Mouse (Mus musculus) midbrain, embryonic 10.5 days (tissue): ENCODE data around the gene Dync2li1. TPM values are rescaled to one million over a fixed set of nuclear protein-coding genes. Genes with fewer than 3 reads are reported as not detected.

Experiments
- DNase-seq: peaks from one replicate; pipeline ENCODE4 v3.0.0-alpha.2; 2017; ENCODE audit warnings: low spot score
- H3K27ac ChIP-seq: fragments of 300-500 bp; sonication (generic); replicated peaks from 2 replicates; pipeline ENCODE4 v1.5.1; 2016; ENCODE audit warnings: mild to moderate bottlenecking
- H3K27me3 ChIP-seq: fragments of 300-500 bp; sonication (generic); 2 replicates; pipeline ENCODE4 v1.6.1; 2016; ENCODE audit warnings: low read depth, mild to moderate bottlenecking; ENCODE audit not compliant: poor library complexity, severe bottlenecking
- H3K36me3 ChIP-seq: fragments of 300-500 bp; sonication (generic); 2 replicates; pipeline ENCODE4 v1.6.1; 2016; ENCODE audit warnings: mild to moderate bottlenecking, moderate library complexity
- H3K4me1 ChIP-seq: fragments of 300-500 bp; sonication (generic); 2 replicates; pipeline ENCODE4 v1.6.1; 2016
- H3K4me3 ChIP-seq: fragments of 300-500 bp; sonication (generic); 2 replicates; pipeline ENCODE4 v1.5.1; 2016; ENCODE audit warnings: mild to moderate bottlenecking, moderate library complexity
- H3K9me3 ChIP-seq: fragments of 300-500 bp; sonication (generic); replicated peaks from 2 replicates; pipeline ENCODE4 v1.6.1; 2016; ENCODE audit warnings: mild to moderate bottlenecking
- WGBS: fragments of 180-500 bp; shearing (Covaris S2); methylation state at CpG from one replicate; pipeline ENCODE4 v1.1.7; 2016; 5-methylcytosine and 5-hydroxymethylcytosine counted together
- polyA plus RNA-seq: library from polyadenylated mRNA; unstranded; fragments of >200 nt; fragmentation: Nextera tagmentation; extraction: Ambion mirVana; gene quantifications from 2 replicates; pipeline ENCODE4 v1.2.1, GENCODE M21; 2016

Dync2li1 gene
- polyA plus RNA-seq, 1 experiment from 2014 or later = 30.9 TPM

DNA sequence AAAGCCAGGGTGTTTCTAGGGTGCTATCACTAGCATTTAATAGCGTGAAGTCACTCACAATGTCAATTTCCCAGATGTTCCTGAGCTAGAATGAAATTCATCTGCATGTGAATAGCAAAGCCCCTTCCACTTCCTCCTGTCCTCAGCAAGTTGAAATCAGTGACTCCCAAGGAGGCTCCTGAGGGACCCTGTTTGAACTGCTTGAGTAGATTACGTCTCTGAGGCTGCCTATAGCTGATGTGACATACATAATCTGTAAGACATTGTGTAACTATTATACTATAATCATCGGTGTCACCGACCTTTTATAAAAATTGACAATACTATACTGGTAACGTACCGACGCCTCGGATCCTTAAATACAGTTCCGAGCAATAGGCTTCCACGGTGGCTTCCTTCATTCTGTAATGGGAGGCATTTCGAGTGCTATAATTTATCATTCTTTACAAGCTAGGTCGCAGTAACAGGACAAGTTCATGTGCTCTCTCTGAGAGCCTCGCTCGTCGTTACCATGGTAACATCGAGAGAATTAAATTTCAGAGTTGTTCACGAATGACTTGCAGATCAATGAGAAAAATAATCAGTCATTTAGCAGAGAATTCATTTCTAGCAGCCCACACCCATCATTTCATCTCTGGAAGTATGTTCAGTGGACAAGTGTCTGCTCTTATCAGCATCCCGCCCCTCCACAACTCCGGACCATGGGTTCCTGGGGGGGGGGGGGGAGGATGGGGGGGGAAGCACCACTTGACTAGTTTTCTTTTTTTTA is 30.5 kb downstream of the Dync2li1 start:
- H3K4me3 ChIP-seq = no peak overlapping the region
- H3K27ac ChIP-seq = no peak overlapping the region
- 84% methylated on average over 19 of the region's 19 CpGs for WGBS
- H3K9me3 ChIP-seq = no peaks in the 10 kb centered on the region
- H3K36me3 ChIP-seq = no peaks in the 10 kb centered on the region; the same call in 1 of the 2 replicates
- DNase-seq = no peak
- peaks cover 11% of the 10 kb centered on the region for H3K4me1 ChIP-seq
- no peaks in the 10 kb centered on the region for H3K27me3 ChIP-seq

DNA sequence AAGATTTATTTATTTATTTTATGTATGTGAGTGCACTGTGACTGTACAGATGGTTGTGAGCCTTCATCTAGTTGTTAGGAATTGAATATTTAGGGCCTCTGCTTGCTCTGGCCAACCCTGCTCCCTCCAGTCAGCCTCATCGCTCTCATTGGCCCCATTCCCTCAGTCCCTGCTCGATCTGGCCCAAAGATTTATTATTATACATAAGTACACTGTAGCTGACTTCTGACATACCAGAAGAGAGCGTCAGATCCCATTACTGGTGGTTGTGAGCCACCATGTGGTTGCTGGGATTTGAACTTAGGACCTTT is 31.1 kb downstream of the Dync2li1 start:
- Histone ChIP-seq H3K9me3 (no peaks in the 10 kb centered on the region), H3K4me3 (no peak overlapping the region), H3K36me3 (no peaks in the 10 kb centered on the region; the same call in 1 of the 2 replicates), H3K27ac (no peak overlapping the region), H3K27me3 (no peaks in the 10 kb centered on the region), H3K4me1 (peaks cover 11% of the 10 kb centered on the region)
- WGBS = 89% methylated on average over 3 of the region's 3 CpGs
- no peak for DNase-seq

DNA sequence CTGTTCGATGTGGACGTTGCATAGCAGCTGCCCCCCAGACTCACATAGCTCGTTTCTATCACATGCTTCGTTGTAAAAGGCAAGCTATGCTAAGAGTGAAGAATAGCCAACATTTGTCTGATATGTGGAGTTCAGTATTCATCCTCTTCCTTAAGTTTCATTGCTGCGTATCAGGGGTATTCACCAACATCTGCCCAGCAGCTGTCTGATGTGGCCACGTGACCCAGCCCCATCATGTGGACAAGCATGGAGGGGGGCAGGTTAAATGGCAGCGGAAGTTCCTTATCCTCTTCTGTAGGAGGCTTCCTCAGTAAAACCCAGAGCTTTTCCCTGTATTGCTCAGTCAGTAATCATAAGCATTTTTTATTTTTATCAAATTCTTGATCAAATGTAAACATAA is 31.5 kb downstream of the Dync2li1 start:
- no peaks in the 10 kb centered on the region for H3K9me3 ChIP-seq
- WGBS = 81% methylated on average over 7 of the region's 7 CpGs
- no peak overlapping the region for H3K27ac ChIP-seq
- H3K4me3 ChIP-seq = no peak overlapping the region
- peaks cover 11% of the 10 kb centered on the region for H3K4me1 ChIP-seq
- no peaks in the 10 kb centered on the region for H3K36me3 ChIP-seq
- H3K27me3 ChIP-seq = no peaks in the 10 kb centered on the region
- no peak for DNase-seq

DNA sequence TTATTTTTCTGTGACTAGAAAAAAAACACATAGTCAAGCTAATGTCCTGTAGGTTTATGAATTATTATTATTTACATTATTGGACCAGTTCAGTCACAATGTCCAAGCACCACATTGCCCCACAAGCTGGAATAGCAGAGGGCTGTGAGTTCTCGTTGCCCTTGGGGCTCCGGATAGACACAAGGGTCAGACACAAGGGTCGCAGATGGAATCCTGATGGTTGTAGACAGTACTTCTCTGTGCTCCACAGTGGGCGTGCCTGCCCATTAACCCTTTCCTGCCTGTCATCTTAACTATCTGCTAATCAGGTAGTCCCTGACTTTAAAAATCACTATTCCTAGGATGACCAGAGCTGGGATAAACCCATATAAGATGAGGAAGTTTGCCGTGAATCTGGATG is 31.9 kb downstream of the Dync2li1 start:
- Histone ChIP-seq H3K27me3 (no peaks in the 10 kb centered on the region), H3K4me1 (peaks cover 11% of the 10 kb centered on the region), H3K27ac (no peak overlapping the region), H3K36me3 (no peaks in the 10 kb centered on the region), H3K9me3 (no peaks in the 10 kb centered on the region), H3K4me3 (no peak overlapping the region)
- 52% methylated on average over 5 of the region's 5 CpGs for WGBS
- no peak for DNase-seq

DNA sequence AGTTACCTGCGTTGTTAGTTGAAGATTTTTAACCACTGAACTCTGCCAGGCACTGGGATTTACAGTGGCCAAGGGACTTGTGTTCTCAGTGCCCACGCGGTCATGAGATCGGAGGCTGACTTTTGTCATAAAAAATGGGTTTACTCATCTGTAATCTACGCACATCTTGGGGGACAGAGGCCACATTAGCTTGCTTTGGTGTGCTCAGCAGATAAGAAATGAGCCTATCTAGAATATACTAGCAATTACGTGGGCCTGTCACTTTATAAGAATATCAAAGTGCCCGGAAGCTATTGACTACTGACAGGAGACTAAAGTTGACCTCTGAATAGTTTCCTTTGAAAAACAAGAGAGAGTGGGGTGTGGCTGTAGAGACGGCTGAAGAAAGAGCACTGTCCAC is 32.7 kb downstream of the Dync2li1 start:
- no peak for DNase-seq
- H3K36me3 ChIP-seq = no peaks in the 10 kb centered on the region
- peaks cover 14% of the 10 kb centered on the region for H3K4me1 ChIP-seq
- no peaks in the 10 kb centered on the region for H3K27me3 ChIP-seq
- H3K27ac ChIP-seq = no peak overlapping the region
- H3K9me3 ChIP-seq = no peaks in the 10 kb centered on the region
- WGBS = 87% methylated on average over 8 of the region's 8 CpGs
- H3K4me3 ChIP-seq = no peak overlapping the region

DNA sequence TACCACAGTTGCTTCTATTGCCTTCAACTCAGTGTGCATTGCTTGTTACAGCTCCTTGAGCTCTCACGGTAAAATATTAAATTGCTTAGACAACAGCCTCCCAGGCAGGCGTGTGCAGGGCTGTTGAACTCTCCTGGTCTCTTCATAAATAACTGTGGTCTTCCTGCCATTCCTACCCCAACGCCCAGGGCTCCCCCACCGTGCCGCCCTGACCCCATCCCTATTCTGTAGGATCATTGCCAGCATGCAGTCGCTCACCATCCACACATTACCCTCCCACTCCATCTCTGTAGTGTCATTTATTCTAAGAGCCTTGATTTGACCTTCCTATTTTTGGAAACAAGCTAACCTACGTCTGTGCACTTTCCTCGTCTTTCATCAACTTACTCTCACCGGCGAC is 38.8 kb downstream of the Dync2li1 start:
- DNase-seq = no peak
- H3K4me1 ChIP-seq = peaks cover 21% of the 10 kb centered on the region
- no peaks in the 10 kb centered on the region for H3K27me3 ChIP-seq
- no peak overlapping the region for H3K27ac ChIP-seq
- no peaks in the 10 kb centered on the region for H3K9me3 ChIP-seq
- H3K36me3 ChIP-seq = no peaks in the 10 kb centered on the region
- 75% methylated on average over 10 of the region's 10 CpGs for WGBS
- no peak overlapping the region for H3K4me3 ChIP-seq

DNA sequence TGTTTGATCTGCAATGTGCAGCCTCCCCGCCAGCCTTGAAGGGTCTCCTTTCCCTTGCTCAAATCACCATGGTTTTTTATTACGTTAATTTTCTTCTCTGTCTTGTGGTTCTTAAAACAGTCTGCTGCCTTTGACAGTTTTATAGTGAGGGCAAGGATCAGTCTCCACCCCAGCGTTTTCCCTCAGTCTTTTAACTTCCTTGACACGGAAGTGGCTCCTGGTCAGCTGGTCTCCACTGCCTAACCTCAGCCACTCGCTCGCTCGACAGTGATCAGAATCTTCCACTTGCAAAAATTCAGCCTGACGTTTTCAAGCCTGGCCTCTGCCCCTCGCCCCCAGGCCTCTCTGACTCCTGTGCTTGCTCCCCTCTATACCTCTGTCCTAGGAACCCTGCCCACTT is 39.4 kb downstream of the Dync2li1 start:
- Histone ChIP-seq H3K9me3 (no peaks in the 10 kb centered on the region), H3K27me3 (no peaks in the 10 kb centered on the region), H3K4me3 (no peak overlapping the region), H3K36me3 (no peaks in the 10 kb centered on the region), H3K27ac (no peak overlapping the region), H3K4me1 (peaks cover 21% of the 10 kb centered on the region)
- no peak for DNase-seq
- WGBS = 60% methylated on average over 9 of the region's 9 CpGs

DNA sequence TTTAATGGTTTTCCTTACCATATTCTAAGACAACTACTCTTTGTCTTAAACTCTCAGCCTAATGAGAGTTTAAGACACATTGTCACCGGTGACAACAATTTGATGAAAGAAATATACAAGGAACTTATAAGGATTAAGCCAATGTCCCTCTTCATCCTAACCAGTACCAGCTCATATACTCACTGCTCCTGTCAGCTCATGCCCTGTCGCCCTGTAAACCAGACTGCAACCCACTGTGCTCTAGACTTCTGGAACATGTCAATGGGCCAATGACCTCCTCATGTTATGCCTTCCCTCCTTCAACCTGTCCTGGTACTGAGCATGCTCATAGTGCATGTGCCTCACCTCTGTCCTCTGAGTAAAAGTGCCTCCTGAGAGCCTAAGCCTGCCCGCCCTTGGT is 41.6 kb downstream of the Dync2li1 start:
- no peaks in the 10 kb centered on the region for H3K27me3 ChIP-seq
- no peak overlapping the region for H3K4me3 ChIP-seq
- no peak for DNase-seq
- no peak overlapping the region for H3K27ac ChIP-seq
- no peaks in the 10 kb centered on the region for H3K36me3 ChIP-seq
- WGBS = 88% methylated on average over 3 of the region's 3 CpGs
- no peaks in the 10 kb centered on the region for H3K9me3 ChIP-seq
- H3K4me1 ChIP-seq = peaks cover 24% of the 10 kb centered on the region

DNA sequence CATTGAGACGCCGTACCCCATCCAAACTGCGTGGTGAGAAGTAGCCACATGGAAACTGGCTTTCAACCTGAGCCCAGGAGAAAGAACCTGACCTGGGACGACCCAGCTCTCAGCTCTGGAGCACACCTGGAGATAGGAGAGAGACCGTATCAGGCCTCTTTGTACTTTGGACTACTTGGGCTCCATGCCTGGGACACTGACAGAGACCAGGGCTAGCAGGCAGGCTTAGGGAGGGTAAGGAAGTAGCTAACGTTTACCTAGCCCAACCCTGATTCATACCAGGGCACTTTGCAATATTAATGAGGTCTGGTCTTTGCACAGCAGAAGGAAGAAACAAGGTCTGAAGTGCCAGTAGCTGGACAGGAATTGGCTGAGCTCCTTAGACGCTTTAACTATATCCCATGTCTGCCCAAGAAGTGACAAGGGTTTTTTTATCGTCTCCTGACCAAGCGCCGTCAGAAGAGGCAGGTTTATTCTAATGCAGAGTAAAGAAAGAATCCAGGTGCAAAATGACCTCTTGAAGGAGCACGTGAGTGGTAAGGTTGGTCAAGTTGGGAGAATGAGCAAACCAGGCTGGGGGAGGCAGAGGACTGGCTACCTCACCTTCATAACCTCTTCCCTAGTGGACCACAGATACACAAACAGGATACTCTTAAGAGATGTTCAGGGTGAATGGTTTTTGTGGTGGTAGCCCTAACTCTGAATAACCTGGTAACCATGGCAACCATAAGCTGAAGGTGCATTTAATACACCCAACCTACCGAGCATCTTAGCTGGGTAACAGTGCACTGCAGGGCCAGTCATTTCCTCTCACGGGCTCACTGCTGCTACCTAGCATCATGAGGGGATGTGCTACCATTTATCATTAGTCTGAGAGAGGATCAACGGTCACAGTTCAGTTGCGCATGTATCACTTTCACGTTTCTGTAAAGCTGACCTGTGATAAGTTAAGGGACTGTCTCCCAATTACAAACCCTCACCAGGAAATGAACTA is 46.4 kb downstream of the Dync2li1 start:
- peaks cover 37% of the 10 kb centered on the region for H3K4me1 ChIP-seq
- no peak overlapping the region for H3K4me3 ChIP-seq

DNA sequence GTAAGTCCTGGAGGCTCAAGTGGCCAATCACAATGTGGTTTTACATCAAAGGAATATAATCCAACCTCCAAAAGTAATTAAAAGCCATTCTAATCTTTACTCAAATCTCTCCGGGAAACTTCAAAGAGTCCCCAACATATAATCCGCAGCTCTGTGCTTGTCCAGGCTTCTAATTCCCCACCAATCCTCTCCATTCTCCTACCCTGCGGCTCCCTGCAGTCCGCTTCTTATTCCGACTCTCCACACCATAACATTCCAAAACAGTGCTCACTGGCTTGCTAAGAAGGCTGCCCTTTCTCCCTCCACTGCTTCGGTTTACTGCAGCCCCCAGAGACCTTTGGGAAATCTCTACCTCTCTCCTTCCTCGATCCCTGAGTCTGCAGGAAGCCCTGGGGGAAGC is 47.8 kb downstream of the Dync2li1 start:
- H3K27me3 ChIP-seq = peaks cover 22% of the 10 kb centered on the region
- peak overlapping the region; percentile 56; the same call in 1 of the 2 replicates for H3K27ac ChIP-seq
- 6% methylated on average over 7 of the region's 7 CpGs for WGBS
- 0 out of 2 replicates have a peak overlapping the region, but pooled peaks have one; percentile 5 for H3K4me3 ChIP-seq
- H3K9me3 ChIP-seq = no peaks in the 10 kb centered on the region
- H3K4me1 ChIP-seq = peaks cover 37% of the 10 kb centered on the region
- no peaks in the 10 kb centered on the region for H3K36me3 ChIP-seq
- DNase-seq = peak; percentile 26

More for the DNA sequence above, 46.4 kb downstream of the Dync2li1 start:
- WGBS = 81% methylated on average over 16 of the region's 16 CpGs
- Histone ChIP-seq H3K27ac (no peak overlapping the region), H3K9me3 (no peaks in the 10 kb centered on the region), H3K27me3 (peaks cover 22% of the 10 kb centered on the region), H3K36me3 (no peaks in the 10 kb centered on the region)
- DNase-seq = no peak

DNA sequence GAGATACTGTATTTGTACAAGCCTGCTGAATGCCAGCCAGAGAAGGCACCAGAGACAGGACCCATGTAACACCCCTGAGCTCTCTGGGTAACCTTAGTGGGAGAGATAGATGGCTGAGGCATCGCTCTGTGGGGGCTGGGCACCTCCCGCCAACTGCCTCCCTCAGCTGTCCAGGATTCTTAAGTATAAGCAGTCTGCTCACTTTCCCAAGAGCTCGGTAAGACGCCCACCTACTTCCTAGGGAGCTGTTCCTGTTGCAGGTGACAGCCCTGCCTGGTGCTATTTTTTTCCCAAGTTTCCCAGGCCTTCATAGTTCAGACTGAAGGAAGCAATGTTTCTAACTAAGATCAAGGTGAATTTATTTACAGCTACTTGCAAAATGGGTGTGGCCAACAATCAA is 48.9 kb downstream of the Dync2li1 start:
- DNase-seq = no peak
- WGBS = 53% methylated on average over 4 of the region's 4 CpGs
- H3K4me3 ChIP-seq = no peak overlapping the region
- peaks cover 22% of the 10 kb centered on the region for H3K27me3 ChIP-seq
- no peaks in the 10 kb centered on the region for H3K36me3 ChIP-seq
- peak overlapping the region; percentile 56; the same call in 1 of the 2 replicates for H3K27ac ChIP-seq
- no peaks in the 10 kb centered on the region for H3K9me3 ChIP-seq
- peaks cover 37% of the 10 kb centered on the region for H3K4me1 ChIP-seq

DNA sequence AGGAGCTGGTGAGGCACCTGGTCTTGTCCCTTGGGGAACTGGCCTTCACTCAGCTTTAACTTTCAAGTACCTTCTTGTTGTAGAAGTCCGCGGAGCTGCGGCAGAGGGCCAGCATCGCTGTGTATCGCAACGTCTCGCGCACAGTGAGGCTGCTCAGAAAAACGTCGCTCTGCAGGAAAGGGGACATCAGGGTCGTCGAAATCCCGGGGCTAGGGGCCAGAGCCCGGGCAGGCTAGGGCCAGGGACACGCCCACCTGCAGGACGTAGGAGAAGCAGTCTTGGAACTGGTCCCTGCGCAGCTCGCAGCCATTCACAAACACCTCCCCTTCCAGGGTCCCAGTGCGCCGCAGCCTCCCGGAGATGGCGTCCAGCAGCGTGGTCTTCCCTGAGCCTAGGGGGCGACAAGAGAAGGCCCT is 49.7 kb downstream of the Dync2li1 start, which contains the start of gene Abcg8:
TSS of gene Abcg8 (plus strand) at position 352 of the 416 bp plus-strand sequence.
- 4% methylated on average over 24 of the region's 24 CpGs for WGBS

DNA sequence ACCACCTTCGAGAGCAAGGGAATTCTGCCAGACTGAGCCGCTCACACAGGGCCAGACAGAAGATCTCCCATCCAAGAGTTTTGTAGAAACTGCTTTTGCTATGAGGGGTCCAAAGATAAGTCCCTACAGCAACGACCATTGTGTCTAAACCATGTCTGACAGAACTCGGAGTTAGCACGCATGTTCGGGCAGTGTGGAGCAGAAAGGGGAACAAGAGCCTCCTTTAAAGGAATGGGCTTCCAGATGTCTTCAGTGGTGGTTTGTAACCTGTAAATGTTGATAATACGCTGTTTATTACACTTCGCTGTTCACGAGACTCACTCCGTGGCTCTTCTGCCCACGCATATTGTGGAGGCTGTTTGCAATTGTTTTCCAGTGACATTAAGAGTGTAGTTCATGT is 51.3 kb downstream of the Dync2li1 start:
- WGBS = 93% methylated on average over 11 of the region's 11 CpGs
- H3K36me3 ChIP-seq = no peaks in the 10 kb centered on the region
- DNase-seq = no peak

More for the DNA sequence above, 49.7 kb downstream of the Dync2li1 start, which contains the start of gene Abcg8:
- Histone ChIP-seq H3K27ac (peak within 1 kb of the TSS; percentile 74), H3K9me3 (no peaks in the 10 kb centered on the region), H3K4me1 (peaks cover 37% of the 10 kb centered on the region), H3K36me3 (no peaks in the 10 kb centered on the region), H3K27me3 (peaks cover 22% of the 10 kb centered on the region), H3K4me3 (peak within 1 kb of the TSS; percentile 50)
- DNase-seq = peak; percentile 58

More for the DNA sequence above, 51.3 kb downstream of the Dync2li1 start:
- peaks cover 22% of the 10 kb centered on the region for H3K27me3 ChIP-seq
- peaks cover 36% of the 10 kb centered on the region for H3K4me1 ChIP-seq
- no peak overlapping the region for H3K27ac ChIP-seq
- H3K4me3 ChIP-seq = no peak overlapping the region
- H3K9me3 ChIP-seq = no peaks in the 10 kb centered on the region
